Mouse (Mus musculus) neural tube, embryonic 12.5 days (tissue): Measurements from ENCODE around the gene Rsbn1l. TPM values are rescaled to one million over a fixed set of nuclear protein-coding genes. Genes with fewer than 3 reads are reported as not detected.

ENCODE experiments used
- ATAC-seq: fragments of 200-750 bp; cut with Nextera tagmentation; 2 replicates; pipeline ENCODE4 v1.8.0; 2017; ENCODE audit warnings: low read depth, mild to moderate bottlenecking, moderate TSS enrichment, moderate library complexity; ENCODE audit not compliant: low FRiP score
- H3K27ac ChIP-seq: fragments of 300-500 bp; sonication (generic); 2 replicates; pipeline ENCODE4 v1.5.1; 2016
- H3K27me3 ChIP-seq: fragments of 300-500 bp; sonication (generic); replicated peaks from 2 replicates; pipeline ENCODE4 v1.6.1; 2016; ENCODE audit warnings: mild to moderate bottlenecking
- H3K36me3 ChIP-seq: fragments of 300-500 bp; sonication (generic); 2 replicates; pipeline ENCODE4 v1.6.1; 2016; ENCODE audit warnings: mild to moderate bottlenecking
- H3K4me1 ChIP-seq: fragments of 300-500 bp; sonication (generic); 2 replicates; pipeline ENCODE4 v1.6.1; 2016
- H3K4me2 ChIP-seq: fragments of 300-500 bp; sonication (generic); replicated peaks from 2 replicates; pipeline ENCODE4 v1.6.1; 2016; ENCODE audit warnings: mild to moderate bottlenecking
- H3K4me3 ChIP-seq: fragments of 300-500 bp; sonication (generic); 2 replicates; pipeline ENCODE4 v1.5.1; 2016
- H3K9ac ChIP-seq: fragments of 300-500 bp; sonication (generic); 2 replicates; pipeline ENCODE4 v1.6.1; 2016; ENCODE audit warnings: mild to moderate bottlenecking
- H3K9me3 ChIP-seq: fragments of 300-500 bp; sonication (generic); 2 replicates; pipeline ENCODE4 v1.6.1; 2016; ENCODE audit warnings: mild to moderate bottlenecking
- WGBS: fragments of 180-500 bp; shearing (Covaris S2); methylation state at CpG from one replicate; pipeline ENCODE4 v1.1.7; 2016; 5-methylcytosine and 5-hydroxymethylcytosine counted together
- polyA plus RNA-seq: library from polyadenylated mRNA; unstranded; fragments of >200 nt; fragmentation: Nextera tagmentation; extraction: Ambion mirVana; gene quantifications from 2 replicates; pipeline ENCODE4 v1.2.1, GENCODE M21; 2016

Rsbn1l gene
- polyA plus RNA-seq, 1 experiment from 2014 or later: 5.5 TPM

GRCm38 (mm10) chr5:20843405-20843804 is 112.8 kb downstream of the Rsbn1l start:
- no peak overlapping the region for H3K9ac ChIP-seq
- WGBS: 77% methylated on average over 2 of the region's 3 CpGs
- no peaks in the 10 kb centered on the region for H3K36me3 ChIP-seq
- no peaks in the 10 kb centered on the region for H3K4me1 ChIP-seq
- no peaks in the 10 kb centered on the region for H3K9me3 ChIP-seq
- no peak for ATAC-seq
- no peak overlapping the region for H3K27ac ChIP-seq
- no peak overlapping the region for H3K4me3 ChIP-seq
- no peaks in the 10 kb centered on the region for H3K27me3 ChIP-seq
- no peak overlapping the region for H3K4me2 ChIP-seq

Other genes with a start within 250 kb of the Rsbn1l start
- gene Phtf2, start 74.3 kb downstream of the Rsbn1l start, polyA plus RNA-seq: 21.1 and 23.4 TPM in 2 replicates
- 56.6 and 57.7 TPM in 2 replicates for gene Tmem60, start 74.2 kb downstream of the Rsbn1l start, polyA plus RNA-seq
- gene Ptpn12, start 99.5 kb upstream of the Rsbn1l start, polyA plus RNA-seq: 25.7 and 29.3 TPM in 2 replicates
- gene Gsap, start 229.9 kb upstream of the Rsbn1l start, polyA plus RNA-seq: 3.1 TPM in 2 replicates